Mouse (Mus musculus): ENCODE data around the gene Tanc1.

DNA sequence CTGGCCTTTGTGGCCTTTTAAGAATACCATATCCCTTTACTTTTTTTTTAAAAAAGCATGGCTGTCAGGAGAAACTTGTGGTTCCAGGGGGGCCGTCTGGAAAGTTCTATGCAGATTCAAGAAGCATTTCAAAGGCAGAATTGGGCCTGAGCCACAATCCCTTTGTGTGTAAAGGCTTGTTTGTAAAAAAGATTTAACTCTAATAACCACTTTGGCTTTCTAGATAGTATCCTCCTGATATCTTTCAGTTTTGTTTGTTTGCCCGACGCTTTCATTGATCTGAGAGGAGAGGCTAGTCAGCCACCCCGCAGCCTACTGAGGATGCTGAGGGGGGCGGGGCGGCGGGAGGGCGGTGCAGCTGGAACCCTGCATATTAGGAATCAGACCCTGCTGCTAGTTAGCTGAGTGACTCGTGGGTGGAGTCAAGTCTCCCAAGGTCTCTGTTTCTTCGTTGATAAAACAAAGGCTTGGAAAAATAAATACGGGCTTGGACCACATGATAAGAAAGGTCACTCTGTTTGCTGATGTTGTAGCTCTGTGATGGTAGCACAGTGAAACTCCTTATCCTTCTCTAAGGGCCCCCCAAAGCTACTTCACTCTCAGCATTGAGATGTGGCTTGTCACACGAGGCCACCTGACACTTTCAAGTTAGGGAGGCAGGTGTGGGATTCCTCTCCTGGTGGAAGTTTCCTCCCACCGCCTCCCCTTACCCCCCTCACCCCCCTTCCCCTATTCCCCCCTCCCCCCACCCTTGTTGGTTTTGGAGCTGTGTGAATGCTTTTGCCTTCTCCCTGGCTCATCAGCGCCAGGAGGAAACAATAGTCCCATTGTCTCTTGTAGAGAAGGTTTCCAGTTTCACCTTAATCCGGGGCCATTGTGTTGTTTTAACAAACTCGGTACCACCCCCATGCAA lies 86.1 kb downstream of the Tanc1 start:
- TF ChIP-seq CTCF (conservative IDR thresholded peaks at IDR 0.05; ENCODE audit: low read length): no peak
- no peak for TF ChIP-seq NANOG (IDR thresholded peaks at IDR 0.05; ENCODE audit: borderline replicate concordance, low read length)
- no peak for TF ChIP-seq POU5F1 (IDR thresholded peaks at IDR 0.05; ENCODE audit: borderline replicate concordance, low read length)

Measured in E14TG2a.4 (cell line).